Comparison of ENCODE assay signal across 16 mouse cellular contexts in genomic region chr15:93530703-93531032, GRCm38 (mm10).
A peak's percentile ranks its signal among the peaks of the same experiment; 100 is the strongest.
DNase-seq lines count a peak whose midpoint lies in the region; ATAC-seq and TF ChIP-seq lines count a peak whose summit lies in the region.
"Had no signal": no experiment of that assay in that cellular context is flagged by ENCODE, and none has a peak within 500 bp of the region (broad histone marks: within the 10 kb centered on the region; RNA-seq: fewer than 3 reads in every experiment).

No protein-coding gene starts in this region.

- no peak overlapping the region for H3K4me3 ChIP-seq in gastrocnemius, adult 2 months
- no peak overlapping the region for H3K4me3 ChIP-seq in intestine, embryonic 14.5 days (ENCODE audit: low read depth, low read length)
- no peak overlapping the region for H3K4me3 ChIP-seq in intestine, embryonic 15.5 days (replicated peaks)
- no peak overlapping the region for H3K4me3 ChIP-seq in lung, embryonic 15.5 days
- H3K4me3 ChIP-seq in lung, adult 2 months (replicated peaks; ENCODE audit: extremely low read depth, low read depth, low read length), result no peak overlapping the region
- H3K4me3 ChIP-seq in stomach, postnatal 0 days (ENCODE audit: low read depth, low read length), result no peak overlapping the region
- no peak overlapping the region for H3K4me3 ChIP-seq in midbrain, embryonic 11.5 days (ENCODE audit: low read depth, low read length)
- H3K4me3 ChIP-seq: forebrain, embryonic 15.5 days; hindbrain, embryonic 13.5 days; liver, embryonic 13.5 days had no signal

- peak overlapping the region; percentile 35; the same call in 1 of the 2 replicates for H3K27ac ChIP-seq in gastrocnemius, adult 2 months
- H3K27ac ChIP-seq in intestine, embryonic 14.5 days (ENCODE audit: low read depth), result 0 out of 2 replicates have a peak overlapping the region, but pooled peaks have one; percentile 47
- H3K27ac ChIP-seq in intestine, embryonic 15.5 days, result no peak overlapping the region
- peak overlapping the region; percentile 23; the same call in 1 of the 2 replicates for H3K27ac ChIP-seq in lung, embryonic 15.5 days
- H3K27ac ChIP-seq in stomach, postnatal 0 days (replicated peaks), result peak overlapping the region; percentile 71
- H3K27ac ChIP-seq in midbrain, embryonic 11.5 days (ENCODE audit: low read depth, low read length), result no peak overlapping the region
- H3K27ac ChIP-seq: forebrain, embryonic 15.5 days; hindbrain, embryonic 13.5 days; liver, embryonic 13.5 days had no signal

- intact Hi-C loops in gastrocnemius, adult 2 months (cut with DNase I), result no loop called here

- no peak overlapping the region for H3K4me2 ChIP-seq in intestine, embryonic 14.5 days (ENCODE audit: low read length)
- H3K4me2 ChIP-seq in intestine, embryonic 15.5 days (replicated peaks), result no peak overlapping the region
- H3K4me2 ChIP-seq in lung, embryonic 15.5 days, result no peak overlapping the region
- H3K4me2 ChIP-seq in stomach, postnatal 0 days (replicated peaks; ENCODE audit: low read depth), result no peak overlapping the region
- no peak overlapping the region for H3K4me2 ChIP-seq in midbrain, embryonic 11.5 days
- H3K4me2 ChIP-seq: forebrain, embryonic 15.5 days; hindbrain, embryonic 13.5 days; liver, embryonic 13.5 days had no signal

- H3K9me3 ChIP-seq in intestine, embryonic 14.5 days (ENCODE audit: control insufficient read depth, low read length), result no peaks in the 10 kb centered on the region
- no peaks in the 10 kb centered on the region for H3K9me3 ChIP-seq in intestine, embryonic 15.5 days
- H3K9me3 ChIP-seq in lung, embryonic 15.5 days, result no peaks in the 10 kb centered on the region
- no peaks in the 10 kb centered on the region for H3K9me3 ChIP-seq in stomach, postnatal 0 days (ENCODE audit: control insufficient read depth, low read length)
- no peaks in the 10 kb centered on the region for H3K9me3 ChIP-seq in midbrain, embryonic 11.5 days (ENCODE audit: control insufficient read depth, low read length)
- H3K9me3 ChIP-seq: forebrain, embryonic 15.5 days; hindbrain, embryonic 13.5 days; liver, embryonic 13.5 days had no signal

- no peak for ATAC-seq in intestine, embryonic 14.5 days (replicated peaks; ENCODE audit: low FRiP score, low TSS enrichment, low read depth)
- ATAC-seq in intestine, embryonic 15.5 days, result no peak
- ATAC-seq in lung, embryonic 15.5 days (ENCODE audit: borderline replicate concordance, extremely low read depth, low FRiP score, low TSS enrichment), result no peak
- ATAC-seq in stomach, postnatal 0 days (ENCODE audit: low FRiP score, low TSS enrichment), result no peak
- no peak for ATAC-seq in midbrain, embryonic 11.5 days (ENCODE audit: low FRiP score)
- ATAC-seq: forebrain, embryonic 15.5 days; midbrain, embryonic 16.5 days had no signal

- no peak for TF ChIP-seq EP300 in stomach, postnatal 0 days (optimal IDR thresholded peaks at IDR 0.05)

- no peak for DNase-seq in gastrocnemius, adult 2 months
- no peak for DNase-seq in gastrocnemius, adult 18-20 months (ENCODE audit: low spot score)
- no peak for DNase-seq in intestine, embryonic 14.5 days (ENCODE audit: low spot score)
- no peak for DNase-seq in lung, adult 2 months
- DNase-seq in stomach, postnatal 0 days (ENCODE audit: low spot score), result no peak
- DNase-seq in midbrain, embryonic 11.5 days (ENCODE audit: low spot score, missing footprints), result no peak
- DNase-seq: cerebellum, adult 9-10 months; kidney, adult 9 months; liver, embryonic 13.5 days; right cerebral cortex, adult 18-20 months; thymus, adult 2 months had no signal

- H3K4me1 ChIP-seq in intestine, embryonic 14.5 days (replicated peaks; ENCODE audit: control insufficient read depth, insufficient read depth, low read length), result peaks cover 21% of the 10 kb centered on the region
- peaks cover 22% of the 10 kb centered on the region for H3K4me1 ChIP-seq in intestine, embryonic 15.5 days (replicated peaks)
- H3K4me1 ChIP-seq in lung, embryonic 15.5 days, result peaks cover 31% of the 10 kb centered on the region
- peaks cover 7% of the 10 kb centered on the region for H3K4me1 ChIP-seq in lung, adult 2 months (ENCODE audit: control insufficient read depth, insufficient read depth, low read length)
- no peaks in the 10 kb centered on the region; the same call in 1 of the 2 replicates for H3K4me1 ChIP-seq in stomach, postnatal 0 days (replicated peaks; ENCODE audit: control insufficient read depth, insufficient read depth)
- H3K4me1 ChIP-seq in midbrain, embryonic 11.5 days (ENCODE audit: control insufficient read depth, insufficient read depth, low read length), result no peaks in the 10 kb centered on the region
- H3K4me1 ChIP-seq: forebrain, embryonic 15.5 days had no signal

- no peaks in the 10 kb centered on the region for H3K27me3 ChIP-seq in intestine, embryonic 14.5 days (replicated peaks; ENCODE audit: control insufficient read depth, insufficient read depth, low read length)
- no peaks in the 10 kb centered on the region for H3K27me3 ChIP-seq in intestine, embryonic 15.5 days (replicated peaks)
- no peaks in the 10 kb centered on the region for H3K27me3 ChIP-seq in lung, embryonic 15.5 days
- H3K27me3 ChIP-seq in stomach, postnatal 0 days (ENCODE audit: control insufficient read depth, insufficient read depth, low read length), result no peaks in the 10 kb centered on the region
- H3K27me3 ChIP-seq in midbrain, embryonic 11.5 days (ENCODE audit: control insufficient read depth, insufficient read depth, low read length), result no peaks in the 10 kb centered on the region
- H3K27me3 ChIP-seq: forebrain, embryonic 15.5 days; hindbrain, embryonic 13.5 days; liver, embryonic 13.5 days had no signal

- H3K9ac ChIP-seq in intestine, embryonic 14.5 days (ENCODE audit: low read length), result no peak overlapping the region
- no peak overlapping the region for H3K9ac ChIP-seq in intestine, embryonic 15.5 days
- no peak overlapping the region for H3K9ac ChIP-seq in lung, embryonic 15.5 days
- no peak overlapping the region for H3K9ac ChIP-seq in stomach, postnatal 0 days (ENCODE audit: low read length)
- H3K9ac ChIP-seq in midbrain, embryonic 11.5 days (ENCODE audit: low read length), result no peak overlapping the region
- H3K9ac ChIP-seq: forebrain, embryonic 15.5 days; hindbrain, embryonic 13.5 days; liver, embryonic 13.5 days had no signal

- WGBS in intestine, embryonic 14.5 days, result 55% methylated on average over 3 of the region's 3 CpGs
- WGBS in intestine, embryonic 15.5 days, result 56% methylated on average over 3 of the region's 3 CpGs
- 50% methylated on average over 3 of the region's 3 CpGs for WGBS in lung, embryonic 15.5 days
- WGBS in lung, adult 2 months, result 28% methylated on average over 3 of the region's 3 CpGs
- WGBS in stomach, postnatal 0 days, result 57% methylated on average over 3 of the region's 3 CpGs
- WGBS in midbrain, embryonic 11.5 days, result 80% methylated on average over 3 of the region's 3 CpGs

- no peaks in the 10 kb centered on the region for H3K36me3 ChIP-seq in intestine, embryonic 14.5 days (ENCODE audit: control insufficient read depth, insufficient read depth, low read length)
- no peaks in the 10 kb centered on the region for H3K36me3 ChIP-seq in intestine, embryonic 15.5 days
- H3K36me3 ChIP-seq in lung, embryonic 15.5 days, result no peaks in the 10 kb centered on the region
- no peaks in the 10 kb centered on the region for H3K36me3 ChIP-seq in stomach, postnatal 0 days (ENCODE audit: control insufficient read depth, insufficient read depth, low read length)
- no peaks in the 10 kb centered on the region for H3K36me3 ChIP-seq in midbrain, embryonic 11.5 days (ENCODE audit: control insufficient read depth, insufficient read depth, low read length)
- H3K36me3 ChIP-seq: forebrain, embryonic 15.5 days; hindbrain, embryonic 13.5 days; liver, embryonic 13.5 days had no signal

- TF ChIP-seq POLR2A in lung, adult 2 months (IDR thresholded peaks at IDR 0.05; ENCODE audit: borderline replicate concordance, extremely low read depth, low read depth, low read length), result no peak

- no peak for TF ChIP-seq CTCF in gastrocnemius, adult 2 months (IDR thresholded peaks at IDR 0.05)
- TF ChIP-seq CTCF in lung, adult 2 months (IDR thresholded peaks at IDR 0.05; ENCODE audit: insufficient read depth, low read length), result no peak
- no peak for TF ChIP-seq CTCF in stomach, postnatal 0 days (IDR thresholded peaks at IDR 0.05; ENCODE audit: low read depth)

Comparison
In these comparisons a context has a peak if more than half of its experiments do, and no peak if none do; other contexts are left out.
1. H3K27ac ChIP-seq: peak in gastrocnemius, adult 2 months (single experiment), intestine, embryonic 14.5 days (single experiment), lung, embryonic 15.5 days (single experiment) and stomach, postnatal 0 days (single experiment); none in intestine, embryonic 15.5 days (single experiment) and midbrain, embryonic 11.5 days (single experiment).